Mouse (Mus musculus) heart, postnatal 0 days (tissue): ENCODE measurements around the gene Zscan10.

Experiments used
- CTCF ChIP-seq: IDR thresholded peaks from 2 replicates; pipeline ENCODE4 v1.5.1; 2016; ENCODE audit warnings: antibody characterized with exemption, control low read depth, low read depth
- EP300 ChIP-seq: IDR thresholded peaks from 2 replicates; pipeline ENCODE4 v1.6.1; 2016; ENCODE audit warnings: antibody characterized with exemption, low read depth

DNA sequence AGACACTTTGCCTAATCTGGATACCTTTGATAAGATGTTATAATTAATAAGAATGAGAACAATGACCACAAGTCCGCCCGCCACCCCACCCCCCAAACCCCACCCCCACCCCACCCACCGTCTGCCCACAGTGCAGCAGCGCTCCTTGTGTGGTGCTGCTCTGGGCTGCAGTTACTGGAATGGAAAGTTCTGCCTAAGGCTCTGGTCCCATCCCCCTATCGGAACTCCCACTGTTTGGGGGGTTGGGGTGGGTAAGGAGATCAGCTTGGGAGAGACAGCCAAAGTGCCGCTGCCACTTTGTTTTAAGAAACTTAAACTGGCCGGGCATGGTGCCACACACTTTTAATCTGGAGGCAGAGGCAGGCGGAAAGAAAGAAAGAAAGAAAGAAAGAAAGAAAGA, 2.4 kb downstream of the Zscan10 start:
- TF ChIP-seq CTCF (no peak), EP300 (no peak)
